Mouse (Mus musculus) neural tube, embryonic 10.5 days (tissue): ENCODE data around the gene Tmem245.

Experiments
- DNase-seq: peaks from one replicate; pipeline ENCODE4 v3.0.0-alpha.2; 2017; ENCODE audit warnings: low spot score; ENCODE audit errors: extremely low spot score

The Tmem245 gene

DNA sequence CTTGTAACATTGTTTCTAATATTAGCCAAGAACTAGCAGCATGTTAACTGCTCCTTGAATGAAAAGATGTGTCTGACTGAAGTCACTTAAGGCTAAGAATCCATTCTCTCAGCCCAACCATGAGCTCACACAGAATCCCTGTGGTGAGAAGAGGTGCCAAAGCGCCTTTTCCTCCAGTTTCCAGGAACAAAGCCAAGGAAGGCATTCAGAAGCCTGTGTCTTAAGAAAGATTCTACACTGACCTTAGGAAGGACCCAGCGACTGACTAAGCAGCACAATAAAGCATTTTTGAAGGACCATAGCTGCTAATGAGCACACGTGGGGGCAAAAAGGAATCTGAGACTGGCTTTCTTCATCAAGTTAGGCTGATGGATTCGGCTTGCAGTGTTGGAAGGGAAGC is 81.3 kb downstream of the Tmem245 start:
- DNase-seq: no peak

DNA sequence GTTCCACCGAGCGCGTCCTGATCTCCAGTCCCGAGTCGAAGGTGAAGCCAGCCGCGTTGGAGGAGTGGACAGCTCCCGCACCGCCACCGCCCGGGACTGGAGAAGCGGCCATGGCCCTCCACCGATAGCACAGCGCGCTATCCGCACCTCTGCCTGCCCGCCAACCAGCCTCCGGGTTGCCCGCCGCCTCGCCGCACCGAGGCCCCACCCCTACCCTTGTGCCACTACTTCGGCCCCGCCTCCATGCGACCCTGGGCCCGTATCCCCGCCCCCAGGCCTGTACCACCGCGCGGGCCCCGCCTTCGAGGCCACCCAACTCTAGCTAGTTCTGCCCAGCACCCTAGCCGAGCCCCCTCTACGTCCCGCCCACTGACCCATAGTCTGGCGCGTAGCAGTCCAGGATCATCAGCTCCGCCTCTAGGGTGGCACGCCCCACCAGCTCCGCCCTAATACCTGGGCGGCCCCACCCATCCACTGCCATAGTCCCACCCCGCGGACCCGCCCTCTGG is 82.2 kb downstream of the Tmem245 start, which contains the start of gene Ctnnal1:
Gene Ctnnal1, minus strand, starts transcription at position 186 of the 509 bp plus-strand sequence.
- peak; percentile 88 for DNase-seq

DNA sequence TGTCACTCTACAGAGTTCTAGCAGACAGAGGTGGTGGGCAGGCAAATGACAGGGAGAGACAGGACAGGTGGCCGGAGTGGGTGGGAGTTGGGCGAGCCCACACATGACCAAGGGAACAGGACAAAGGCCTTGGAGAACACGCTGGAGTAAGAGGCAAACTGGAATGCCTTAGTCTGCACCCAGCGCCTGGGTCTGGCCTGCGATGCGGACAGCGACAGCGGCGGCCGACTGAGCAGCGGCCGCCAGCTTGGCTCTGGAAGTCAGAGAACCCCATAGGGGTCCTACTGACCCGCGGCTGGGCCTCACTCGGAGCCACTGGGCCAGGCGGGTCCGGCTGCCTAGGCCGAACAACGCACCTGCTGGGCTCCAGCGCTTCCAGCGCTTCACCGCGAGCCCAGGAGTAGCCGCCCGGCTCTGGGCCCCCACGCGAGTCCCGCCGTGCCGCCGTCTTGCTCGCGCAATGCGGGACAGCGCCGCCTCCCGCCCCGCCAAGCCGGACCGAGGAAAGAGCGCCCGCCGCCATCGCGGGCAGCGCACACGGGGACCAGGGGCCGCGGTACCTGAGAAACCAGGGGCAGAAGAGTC is 82.7 kb downstream of the Tmem245 start:
- DNase-seq: no peak

DNA sequence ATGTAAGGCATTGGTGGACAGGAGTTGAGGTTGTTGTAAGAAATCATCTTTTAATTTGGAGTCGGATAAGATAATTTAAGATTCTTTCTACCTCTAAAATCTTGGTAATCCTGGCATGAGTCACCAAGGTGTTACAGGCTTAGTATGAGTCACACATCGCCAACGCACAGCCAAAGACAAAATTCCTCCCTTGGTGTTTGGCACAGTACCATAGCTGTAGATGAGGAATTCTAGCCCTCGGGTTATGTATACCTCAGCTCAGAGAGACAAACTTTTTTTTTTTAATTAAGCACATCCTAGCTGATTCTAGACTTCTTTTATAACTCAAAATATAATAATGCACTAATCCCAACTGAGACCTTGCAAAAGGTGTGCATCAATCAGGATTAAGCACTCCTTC is 83.2 kb downstream of the Tmem245 start:
- DNase-seq: no peak

DNA sequence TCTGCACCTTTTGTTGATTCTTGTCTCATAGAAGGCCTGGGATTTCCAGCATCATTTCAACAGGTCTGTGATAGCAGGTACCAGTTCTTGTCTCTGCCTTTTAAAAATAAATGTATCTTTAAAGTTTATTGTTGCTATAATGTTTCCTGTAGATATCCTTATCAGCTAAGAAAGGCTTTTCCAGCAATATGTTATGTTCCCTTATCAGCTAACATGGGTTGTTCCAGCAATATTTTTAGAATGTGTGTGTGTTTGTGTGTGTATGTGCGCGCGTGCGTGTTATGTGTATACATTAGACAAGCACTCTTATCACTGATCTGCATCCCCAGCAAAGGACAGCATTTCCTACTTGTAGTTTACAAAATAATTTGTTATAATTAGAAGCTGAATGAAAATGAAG is 85.7 kb downstream of the Tmem245 start:
- no peak for DNase-seq

DNA sequence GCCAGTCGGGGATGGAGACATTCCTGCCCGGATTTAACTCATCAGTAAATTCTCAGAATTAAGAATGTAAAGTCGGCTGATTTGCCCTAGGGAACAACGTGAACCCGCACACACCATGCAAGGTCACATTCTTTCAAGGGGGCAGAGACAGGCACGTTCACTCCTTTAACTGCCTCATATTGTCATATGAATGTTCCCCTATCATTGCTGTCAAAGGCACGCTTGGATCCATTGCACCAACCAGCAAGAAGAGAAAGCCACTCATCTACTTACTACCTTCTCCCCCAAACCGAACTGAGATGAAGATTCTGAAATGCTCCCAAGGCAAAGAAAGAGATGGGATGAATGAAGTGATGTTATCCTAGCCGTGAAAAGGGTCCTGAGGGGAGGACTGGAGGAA is 88.5 kb downstream of the Tmem245 start:
- DNase-seq: no peak

DNA sequence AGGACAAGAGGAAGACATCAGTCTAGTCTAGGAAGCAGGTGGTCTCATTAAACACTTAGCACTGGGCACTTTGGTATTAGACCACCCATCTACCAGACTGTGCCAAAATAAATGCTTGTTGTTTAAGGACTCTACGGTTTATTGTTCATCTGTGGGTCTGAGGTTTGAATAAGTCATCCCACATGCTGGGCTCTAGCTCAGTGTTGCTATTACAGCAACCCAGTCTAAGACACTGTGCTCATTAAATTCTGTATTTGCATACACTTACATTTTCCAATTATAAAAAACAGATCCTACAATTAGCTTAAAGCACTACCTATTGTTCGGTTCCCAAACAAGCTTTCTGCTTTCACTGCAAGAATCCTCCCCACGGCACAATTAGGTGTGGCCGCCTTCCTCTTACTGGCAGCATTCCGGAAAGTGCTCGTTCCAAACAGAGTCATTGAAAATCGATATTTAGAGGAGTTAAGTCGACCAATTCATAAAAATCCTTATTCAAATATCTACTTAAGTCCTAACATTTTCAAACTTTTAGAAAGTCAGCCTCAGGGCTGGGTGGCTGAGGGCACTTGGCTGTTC is 90.8 kb downstream of the Tmem245 start:
- no peak for DNase-seq

DNA sequence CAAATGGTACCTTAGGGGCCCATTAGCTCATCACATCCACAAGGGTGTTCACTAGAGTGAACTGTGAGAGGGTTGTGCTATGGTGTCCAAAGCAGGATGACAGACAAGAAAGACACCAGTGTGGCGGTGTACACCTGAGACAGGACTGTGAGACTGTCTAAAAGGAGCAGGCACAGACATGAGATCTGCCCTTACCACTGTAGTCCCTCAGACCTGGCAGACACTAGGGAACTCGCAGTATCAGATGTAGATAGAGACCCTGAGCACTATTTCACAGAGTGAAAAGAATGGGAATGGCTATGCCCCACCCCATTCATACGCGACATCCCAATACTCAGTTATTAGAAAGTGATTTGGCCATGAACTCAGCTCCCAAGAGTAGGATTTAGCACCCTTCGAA is 91.3 kb downstream of the Tmem245 start:
- DNase-seq: no peak

DNA sequence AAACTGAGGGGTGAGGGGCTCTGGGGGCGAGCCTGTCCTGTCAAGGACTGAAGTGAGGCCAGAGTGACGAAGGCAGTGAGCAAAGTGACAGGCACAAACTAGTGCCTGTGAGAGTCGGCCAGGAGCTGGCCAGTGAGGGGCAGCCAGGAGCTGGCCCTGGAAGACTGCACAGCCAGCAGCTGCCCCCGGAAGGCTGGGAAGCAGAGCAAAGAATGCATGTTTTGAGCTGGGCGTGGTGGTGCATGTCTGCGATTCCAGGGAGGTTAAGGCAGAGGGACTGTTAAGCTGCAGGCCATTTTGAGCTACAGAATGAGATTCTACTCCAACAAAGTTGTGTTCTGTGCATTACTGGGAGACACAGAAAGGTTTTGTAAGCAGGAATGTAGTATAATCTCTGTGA is 96.5 kb downstream of the Tmem245 start:
- no peak for DNase-seq

DNA sequence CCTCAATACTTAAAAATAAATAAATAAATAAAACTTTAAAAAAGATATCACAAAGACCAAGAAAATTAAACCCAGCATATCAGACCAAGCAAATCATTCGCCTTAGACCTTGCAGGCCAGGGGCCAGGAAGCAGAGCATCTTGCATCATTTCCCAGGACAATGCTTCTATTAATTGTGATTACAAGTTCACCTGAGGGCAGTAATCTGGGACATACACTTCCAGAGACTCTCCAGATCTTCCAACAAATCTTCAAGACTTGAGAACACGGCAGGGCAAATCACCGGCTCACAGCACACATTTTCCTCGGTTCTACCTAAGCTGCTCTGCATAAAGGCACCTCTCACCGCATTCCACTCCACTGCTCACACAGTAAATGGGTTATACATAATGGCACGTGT is 99.2 kb downstream of the Tmem245 start:
- no peak for DNase-seq

DNA sequence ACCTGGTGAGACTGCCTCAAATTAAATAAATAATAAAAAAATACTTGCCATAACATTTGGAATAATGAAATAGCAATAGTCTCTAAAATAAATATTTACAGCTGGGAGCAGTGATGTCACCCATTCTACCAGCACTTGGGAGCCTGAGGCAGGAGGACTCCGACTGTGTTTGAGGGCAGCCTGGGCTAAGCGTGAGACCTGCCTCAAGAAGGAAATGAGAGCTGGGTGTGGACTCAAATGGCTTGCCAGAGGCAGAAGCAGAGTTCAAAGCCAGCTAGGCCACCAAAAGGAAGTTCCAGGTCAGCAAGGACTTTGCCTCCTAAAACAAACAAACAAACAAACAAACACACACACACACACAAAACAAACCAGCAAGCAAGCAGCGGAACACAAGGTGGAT is 99.8 kb downstream of the Tmem245 start:
- no peak for DNase-seq

DNA sequence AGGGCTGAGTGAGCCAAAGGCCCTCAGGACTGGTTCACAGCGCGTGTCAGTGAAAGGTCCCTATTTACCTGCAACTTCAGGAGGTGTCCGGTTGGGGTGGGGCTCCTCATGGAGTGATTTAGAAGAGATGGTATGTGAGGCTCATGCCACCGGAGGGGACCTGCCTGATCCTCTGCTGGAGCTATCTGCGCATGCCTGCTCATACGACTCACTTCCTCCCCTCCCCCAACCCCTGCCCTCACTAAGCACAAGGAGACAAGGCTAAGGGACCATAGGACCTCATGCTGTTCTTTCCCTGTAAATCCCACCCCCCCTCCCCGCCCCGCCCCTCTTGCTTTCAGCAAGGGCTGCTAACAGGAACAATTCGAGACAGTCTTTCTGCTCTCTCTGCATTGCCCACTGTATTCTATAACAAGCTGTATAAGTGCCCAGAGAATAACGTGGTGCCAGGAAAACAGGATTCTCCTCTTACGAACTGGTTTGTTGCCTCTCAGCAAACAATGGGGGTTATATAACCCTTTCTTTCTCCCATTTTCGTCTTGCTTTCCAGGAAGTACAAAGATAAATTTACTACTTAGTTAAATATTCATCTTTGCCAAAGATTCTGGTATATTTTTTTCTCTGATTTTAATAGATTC is 101.2 kb downstream of the Tmem245 start:
- DNase-seq: no peak

DNA sequence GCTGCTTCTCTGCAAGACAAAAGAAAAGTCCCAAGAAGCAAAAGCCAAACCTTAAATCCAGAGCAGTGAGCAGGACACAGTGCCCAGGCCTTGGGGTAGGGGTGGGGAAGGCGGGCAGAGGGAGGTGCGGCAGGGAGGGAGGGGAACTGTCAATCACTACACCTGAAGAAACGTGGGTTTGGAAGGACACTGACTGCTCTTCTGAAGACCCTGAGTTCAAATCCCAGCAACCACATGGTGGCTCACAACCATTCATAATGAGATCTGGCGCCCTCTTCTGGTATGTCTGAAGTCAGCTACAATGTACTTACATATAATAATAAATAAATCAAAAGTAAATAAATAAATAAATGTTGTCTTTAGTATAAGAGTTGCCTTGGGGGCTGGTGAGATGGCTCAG is 102.3 kb downstream of the Tmem245 start:
- DNase-seq: no peak

DNA sequence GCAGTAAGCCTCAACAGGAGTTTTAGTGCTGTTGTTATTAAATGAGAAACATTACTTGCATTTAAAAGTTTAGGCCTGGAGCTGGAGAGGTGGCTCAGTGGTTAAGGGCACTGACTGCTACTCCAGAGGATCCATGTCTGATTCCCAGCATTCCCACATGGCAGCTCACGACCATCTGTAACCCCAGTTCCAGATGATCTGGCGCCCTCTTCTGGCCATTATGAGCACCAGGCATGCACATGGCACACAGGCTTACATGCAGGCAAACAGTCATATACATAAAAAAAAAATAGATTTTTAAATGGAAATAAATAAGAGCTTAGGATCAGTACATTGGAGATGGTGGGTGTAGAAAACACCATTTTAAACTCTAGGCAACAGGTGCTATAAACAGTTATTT is 103.3 kb downstream of the Tmem245 start:
- no peak for DNase-seq

DNA sequence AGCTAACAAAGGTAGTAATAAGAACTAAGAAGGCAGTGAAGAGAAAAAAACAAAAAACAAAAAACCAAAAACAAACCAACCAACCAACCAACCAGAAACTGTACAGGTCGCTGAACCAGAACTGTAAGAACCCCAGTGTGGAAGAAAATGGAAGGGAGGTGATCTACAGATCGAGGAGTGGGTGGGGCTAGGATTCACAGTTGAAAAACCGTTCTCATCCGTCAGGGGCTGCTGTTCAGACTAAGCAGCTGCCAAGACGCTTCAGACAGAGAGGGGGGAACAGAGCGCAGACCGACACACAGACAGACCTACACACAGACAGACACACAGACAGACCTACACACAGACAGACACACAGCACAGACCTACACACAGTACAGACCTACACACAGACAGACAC is 104.7 kb downstream of the Tmem245 start:
- no peak for DNase-seq

DNA sequence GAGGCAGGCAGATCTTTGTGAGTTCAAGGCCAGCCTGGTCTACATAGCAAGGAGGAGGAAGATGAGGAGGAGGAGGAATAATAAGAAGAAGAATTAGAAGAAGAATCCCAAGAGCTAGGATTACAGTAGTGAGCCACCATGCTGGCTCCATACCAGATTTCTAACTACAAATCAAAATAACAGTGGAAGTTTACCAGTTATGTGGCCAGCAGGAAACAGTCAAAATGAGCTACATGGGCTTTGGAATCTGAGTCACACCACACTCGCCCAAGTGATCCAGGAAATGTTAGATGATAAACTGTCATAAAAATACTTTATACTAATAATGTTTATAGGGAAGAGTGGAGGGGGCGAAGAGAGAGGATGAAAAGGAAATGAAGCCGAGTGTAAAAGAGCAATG is 106.9 kb downstream of the Tmem245 start:
- DNase-seq: no peak

DNA sequence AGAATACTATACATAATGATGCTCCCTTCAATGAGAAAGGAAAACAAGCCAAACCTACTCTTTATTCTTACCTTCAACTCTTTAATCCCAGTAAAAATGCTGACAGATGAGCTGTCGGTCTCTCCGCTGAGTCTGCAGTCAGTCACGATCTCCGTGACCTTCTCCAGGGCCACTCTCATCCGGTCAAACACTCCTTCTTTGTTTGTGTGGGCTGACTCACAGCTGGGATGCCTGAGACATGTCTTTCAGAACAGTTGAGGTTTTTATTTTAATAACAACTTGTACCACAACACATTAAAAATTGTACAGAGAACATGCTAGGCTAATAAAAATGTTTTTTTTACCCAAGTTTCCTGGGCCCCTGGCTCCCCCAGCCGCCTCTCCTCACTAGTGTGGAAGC is 109.6 kb downstream of the Tmem245 start:
- no peak for DNase-seq

DNA sequence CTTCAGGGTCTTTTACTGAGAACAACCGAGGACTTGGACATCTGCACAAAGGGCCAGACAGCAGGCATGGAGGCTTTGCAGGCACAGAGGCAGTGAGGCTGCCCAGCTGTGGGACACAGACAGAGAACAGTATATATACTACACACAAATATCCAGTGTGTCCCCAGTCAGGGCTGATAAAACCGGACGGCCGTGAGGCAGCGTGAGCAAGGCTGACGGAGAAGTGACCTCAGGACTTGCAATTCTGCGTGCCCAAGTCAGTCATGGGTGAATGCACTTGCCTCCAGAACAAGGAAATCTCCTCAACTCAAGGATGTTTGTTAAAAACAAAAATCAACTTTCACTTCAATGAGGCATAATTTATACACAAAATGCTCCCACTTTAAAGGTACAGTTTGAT is 115.2 kb downstream of the Tmem245 start:
- no peak for DNase-seq

DNA sequence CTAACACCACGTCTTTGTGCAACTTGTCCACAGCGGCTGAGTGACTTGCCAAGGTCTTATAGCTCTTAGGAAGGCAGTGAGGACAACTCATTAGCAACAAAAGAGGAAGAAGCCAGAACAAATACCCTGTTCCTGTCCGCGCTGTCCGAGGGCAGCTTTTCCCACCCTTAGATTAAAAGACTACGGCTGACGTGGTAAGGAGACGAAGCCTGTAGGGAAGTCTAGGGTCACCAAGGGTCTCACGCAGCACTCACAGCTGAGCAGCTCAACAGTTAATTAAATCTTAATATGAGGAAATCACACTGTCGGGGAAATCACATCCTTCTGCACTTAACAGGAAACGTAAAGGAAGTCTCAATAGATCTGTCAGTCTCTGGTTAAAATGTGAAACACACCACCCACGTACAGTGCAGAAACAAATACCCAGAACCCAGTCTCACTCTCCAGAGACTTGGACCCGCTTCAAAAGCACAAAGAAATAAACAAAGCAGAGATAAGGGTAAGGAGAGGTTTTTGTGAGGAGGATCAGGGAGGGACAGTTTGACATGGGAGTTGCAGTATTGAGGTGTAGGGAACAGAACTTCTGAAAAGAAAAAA is 116.1 kb downstream of the Tmem245 start:
- no peak for DNase-seq

DNA sequence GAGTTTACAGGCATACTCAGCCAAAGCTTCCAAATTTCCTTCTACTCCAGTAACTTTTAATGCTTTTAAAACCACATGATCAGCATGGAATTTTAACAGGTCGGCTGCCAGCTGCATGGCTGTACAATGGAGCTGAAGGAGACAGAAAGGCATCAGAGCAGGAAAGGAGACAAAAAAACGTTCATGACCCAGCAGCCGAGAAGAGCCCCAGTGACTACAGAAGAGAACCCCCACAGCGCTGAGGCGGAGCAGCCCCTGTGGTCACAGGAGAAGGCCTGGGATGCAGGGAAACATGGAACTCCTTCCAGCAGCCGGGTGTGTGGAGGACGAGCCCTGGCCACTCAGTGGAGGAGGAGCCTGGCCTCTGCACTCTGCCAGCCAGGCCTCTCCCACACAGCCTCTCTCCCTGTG is 117.7 kb downstream of the Tmem245 start:
- no peak for DNase-seq

DNA sequence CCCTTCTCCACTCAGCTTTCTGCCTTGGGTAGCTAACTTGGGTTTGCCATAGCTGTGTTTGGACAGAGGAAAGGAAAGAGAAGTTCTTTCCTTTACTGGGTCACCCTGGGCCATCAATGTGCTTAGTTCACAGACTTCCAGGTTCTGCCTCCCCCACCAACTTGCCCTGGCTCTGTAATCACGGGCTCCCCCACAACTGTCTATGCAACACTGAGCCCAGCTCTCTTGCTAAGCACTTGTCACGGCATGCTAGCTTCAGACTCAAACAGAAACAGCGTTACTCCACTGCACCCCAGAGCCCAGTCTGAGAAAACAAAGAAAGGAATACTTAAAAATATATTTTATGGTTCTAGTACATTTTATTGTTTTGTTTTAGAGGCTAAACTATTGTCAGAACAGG is 118.3 kb downstream of the Tmem245 start:
- DNase-seq: no peak

DNA sequence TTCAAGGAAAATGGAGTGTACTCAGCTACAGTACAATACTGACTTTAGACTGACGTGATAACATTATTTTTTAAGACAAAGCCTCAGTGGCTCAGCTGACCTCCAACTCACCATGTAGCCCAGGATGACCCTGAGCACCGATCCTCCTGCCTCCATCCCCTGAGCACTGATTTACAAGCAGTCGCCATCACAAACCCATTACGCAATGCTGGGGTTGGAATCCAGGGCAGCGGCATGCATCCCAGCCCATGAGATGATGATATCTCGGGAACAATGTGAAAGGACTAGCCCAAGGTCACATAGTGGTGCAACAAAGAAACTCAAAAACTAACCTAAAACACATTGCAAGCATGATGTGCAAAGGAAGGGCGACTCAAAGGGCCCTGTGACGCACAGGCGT is 123.0 kb downstream of the Tmem245 start:
- no peak for DNase-seq
